Mouse (Mus musculus) heart, embryonic 11.5 days (tissue): ENCODE data around the gene Bcl2l13. TPM values are rescaled to one million over a fixed set of nuclear protein-coding genes. Genes with fewer than 3 reads are reported as not detected.

Source experiments
- ATAC-seq: fragments of 200-750 bp; cut with Nextera tagmentation; replicated peaks from 2 replicates; pipeline ENCODE4 v1.8.0; 2017; ENCODE audit warnings: moderate library complexity; ENCODE audit not compliant: insufficient number of reproducible peaks, low FRiP score, low TSS enrichment
- H3K27ac ChIP-seq: fragments of 300-500 bp; sonication (generic); 2 replicates; pipeline ENCODE4 v1.5.1; 2014; ENCODE audit warnings: mild to moderate bottlenecking, low read depth, low read length
- H3K27me3 ChIP-seq: fragments of 300-500 bp; sonication (generic); 2 replicates; pipeline ENCODE4 v1.6.1; 2014; ENCODE audit warnings: mild to moderate bottlenecking, low read length, mixed read lengths; ENCODE audit not compliant: control insufficient read depth, insufficient read depth
- H3K36me3 ChIP-seq: fragments of 300-500 bp; sonication (generic); 2 replicates; pipeline ENCODE4 v1.6.1; 2014; ENCODE audit warnings: mild to moderate bottlenecking, low read length, moderate library complexity, mixed read lengths; ENCODE audit not compliant: control insufficient read depth, insufficient read depth
- H3K4me1 ChIP-seq: fragments of 300-500 bp; sonication (generic); 2 replicates; pipeline ENCODE4 v1.6.1; 2014; ENCODE audit warnings: low read length; ENCODE audit not compliant: control insufficient read depth, insufficient read depth
- H3K4me2 ChIP-seq: fragments of 300-500 bp; sonication (generic); 2 replicates; pipeline ENCODE4 v1.6.1; 2014; ENCODE audit warnings: mild to moderate bottlenecking, moderate library complexity
- H3K4me3 ChIP-seq: fragments of 300-500 bp; sonication (generic); 2 replicates; pipeline ENCODE4 v1.5.1; 2014; ENCODE audit warnings: low read depth, low read length
- H3K9ac ChIP-seq: fragments of 300-500 bp; sonication (generic); 2 replicates; pipeline ENCODE4 v1.6.1; 2014; ENCODE audit warnings: mild to moderate bottlenecking, low read depth, low read length, moderate library complexity
- H3K9me3 ChIP-seq: fragments of 300-500 bp; sonication (generic); replicated peaks from 2 replicates; pipeline ENCODE4 v1.6.1; 2016; ENCODE audit warnings: low read length; ENCODE audit not compliant: control insufficient read depth
- WGBS: fragments of 180-500 bp; shearing (Covaris S2); extraction: QIAGEN DNeasy Blood & Tissue Kit; methylation state at CpG from one replicate; pipeline ENCODE4 v1.1.7; 2014; ENCODE audit not compliant: insufficient replicate concordance; 5-methylcytosine and 5-hydroxymethylcytosine counted together
- polyA plus RNA-seq: library from polyadenylated mRNA; unstranded; fragments of >200 nt; fragmentation: Nextera tagmentation; extraction: Ambion mirVana; gene quantifications from 2 replicates; pipeline ENCODE4 v1.2.1, GENCODE M21; 2014

Bcl2l13 gene
- polyA plus RNA-seq, 1 experiment from 2014 or later = 26.5 TPM

DNA sequence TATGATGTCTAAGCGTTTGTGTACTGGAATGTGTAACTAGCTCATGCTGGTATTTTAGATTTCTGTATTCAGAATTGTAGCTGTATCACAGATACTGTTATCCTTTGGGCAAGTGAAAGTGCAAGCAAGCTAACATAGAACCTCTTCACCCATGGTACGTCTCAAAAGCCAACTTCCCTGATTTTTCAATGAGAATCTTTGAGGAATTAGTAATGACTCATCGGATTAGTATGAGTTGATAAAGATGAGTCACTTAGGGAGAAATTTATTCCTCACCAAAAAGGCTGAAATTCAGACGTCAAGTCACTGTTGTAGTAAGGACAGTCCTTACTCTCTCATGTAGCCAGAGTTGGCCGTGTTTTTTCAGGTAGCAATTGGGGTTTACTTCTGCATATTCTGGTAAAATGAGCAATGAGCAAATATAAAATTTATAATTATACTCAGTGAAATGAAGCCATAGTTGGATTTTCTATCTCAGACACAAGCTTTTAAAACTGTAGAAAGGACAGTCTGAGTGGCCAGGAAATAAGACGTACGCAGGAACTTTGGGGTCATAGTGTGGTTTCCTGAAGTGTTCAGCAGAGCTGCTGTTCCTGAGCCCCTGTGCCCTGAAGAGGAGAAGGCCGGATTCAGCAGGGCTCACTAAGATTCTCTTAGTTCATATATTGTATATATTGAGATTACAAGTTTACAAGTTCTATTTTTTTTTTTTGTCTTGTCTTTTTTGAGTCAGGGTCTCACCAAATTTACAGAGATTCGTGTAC, 30.2 kb downstream of the Bcl2l13 start:
- Histone ChIP-seq H3K27ac (no peak overlapping the region), H3K4me3 (no peak overlapping the region), H3K4me2 (no peak overlapping the region), H3K9me3 (no peaks in the 10 kb centered on the region), H3K9ac (no peak overlapping the region), H3K36me3 (no peaks in the 10 kb centered on the region; the same call in none of the 2 replicates), H3K27me3 (no peaks in the 10 kb centered on the region), H3K4me1 (peaks cover 6% of the 10 kb centered on the region; the same call in 1 of the 2 replicates)
- ATAC-seq = no peak
- 72% methylated on average over 9 of the region's 9 CpGs for WGBS

DNA sequence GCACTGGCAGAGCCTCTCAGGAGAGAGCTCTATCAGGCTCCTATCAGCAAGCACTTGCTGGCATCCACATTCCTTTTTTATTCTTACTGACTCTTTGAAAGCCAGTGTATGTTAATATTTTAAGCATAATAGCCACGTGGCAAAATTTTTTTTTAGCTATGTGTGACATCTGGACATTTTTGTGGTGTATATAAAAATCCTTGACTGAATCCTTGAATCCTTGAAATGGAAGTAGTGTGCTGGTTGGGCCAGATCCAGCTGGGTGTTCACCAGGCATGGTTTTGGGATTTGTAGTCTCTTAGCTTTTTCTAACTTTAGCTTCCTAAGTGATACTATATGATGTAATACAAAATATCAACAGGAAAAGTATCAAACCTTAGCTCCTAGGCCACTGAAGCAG, 32.8 kb downstream of the Bcl2l13 start:
- ATAC-seq = no peak
- no peaks in the 10 kb centered on the region for H3K27me3 ChIP-seq
- WGBS = 64% methylated on average over 1 of the region's 1 CpGs

DNA sequence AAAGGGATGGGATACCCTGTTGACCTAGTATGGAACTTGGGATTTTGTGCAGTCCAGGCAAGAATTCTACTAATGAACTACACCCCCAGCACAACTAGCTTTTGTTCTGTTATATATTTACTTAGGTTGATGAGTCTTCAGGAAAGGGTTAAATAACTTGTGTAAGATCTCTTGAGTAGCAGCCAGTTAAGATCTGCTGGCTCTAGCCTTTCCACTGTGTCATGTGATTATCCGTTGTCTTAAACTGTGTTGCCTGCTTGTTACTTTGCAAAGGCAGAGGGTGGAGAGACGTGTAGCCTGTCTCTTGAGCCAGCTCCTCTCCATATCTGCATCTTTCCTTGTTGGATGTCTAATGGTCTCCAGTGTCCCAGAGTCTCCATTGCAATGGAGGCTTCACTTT, 35.3 kb downstream of the Bcl2l13 start:
- Histone ChIP-seq H3K9ac (no peak overlapping the region), H3K4me2 (no peak overlapping the region), H3K27me3 (no peaks in the 10 kb centered on the region), H3K36me3 (peaks cover 8% of the 10 kb centered on the region; the same call in 1 of the 2 replicates), H3K9me3 (no peaks in the 10 kb centered on the region), H3K4me1 (peaks cover 11% of the 10 kb centered on the region), H3K27ac (no peak overlapping the region), H3K4me3 (no peak overlapping the region)
- WGBS = 72% methylated on average over 2 of the region's 2 CpGs
- no peak for ATAC-seq

More for the DNA sequence above, 32.8 kb downstream of the Bcl2l13 start:
- Histone ChIP-seq H3K36me3 (peaks cover 5% of the 10 kb centered on the region), H3K27ac (no peak overlapping the region), H3K9me3 (no peaks in the 10 kb centered on the region), H3K9ac (no peak overlapping the region), H3K4me3 (no peak overlapping the region), H3K4me1 (peaks cover 5% of the 10 kb centered on the region), H3K4me2 (no peak overlapping the region)

DNA sequence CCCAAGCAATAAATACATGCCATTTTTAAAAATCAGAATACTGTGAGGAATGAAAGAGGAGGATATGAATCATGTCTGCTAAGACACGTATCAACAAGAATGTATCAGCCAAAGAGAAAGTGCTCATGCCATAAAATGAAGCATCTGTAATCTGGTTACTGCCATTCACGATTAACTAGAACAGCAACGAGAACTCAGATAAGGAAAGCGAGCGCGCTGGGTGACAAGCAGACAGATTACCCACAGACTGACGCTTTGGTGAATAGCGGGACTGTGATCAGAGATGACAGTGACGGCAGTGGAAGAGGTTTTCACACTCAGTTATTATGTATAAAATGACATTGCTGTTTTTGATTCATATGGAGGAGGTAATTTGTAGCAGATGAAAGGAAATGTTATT, 37.9 kb downstream of the Bcl2l13 start:
- Histone ChIP-seq H3K9me3 (no peaks in the 10 kb centered on the region), H3K4me1 (peaks cover 11% of the 10 kb centered on the region), H3K36me3 (peaks cover 8% of the 10 kb centered on the region; the same call in 1 of the 2 replicates), H3K9ac (no peak overlapping the region), H3K4me2 (peak overlapping the region; percentile 20; the same call in 1 of the 2 replicates), H3K27ac (0 out of 2 replicates have a peak overlapping the region, but pooled peaks have one; percentile 22), H3K27me3 (no peaks in the 10 kb centered on the region), H3K4me3 (no peak overlapping the region)
- WGBS = 25% methylated on average over 9 of the region's 9 CpGs
- no peak for ATAC-seq

DNA sequence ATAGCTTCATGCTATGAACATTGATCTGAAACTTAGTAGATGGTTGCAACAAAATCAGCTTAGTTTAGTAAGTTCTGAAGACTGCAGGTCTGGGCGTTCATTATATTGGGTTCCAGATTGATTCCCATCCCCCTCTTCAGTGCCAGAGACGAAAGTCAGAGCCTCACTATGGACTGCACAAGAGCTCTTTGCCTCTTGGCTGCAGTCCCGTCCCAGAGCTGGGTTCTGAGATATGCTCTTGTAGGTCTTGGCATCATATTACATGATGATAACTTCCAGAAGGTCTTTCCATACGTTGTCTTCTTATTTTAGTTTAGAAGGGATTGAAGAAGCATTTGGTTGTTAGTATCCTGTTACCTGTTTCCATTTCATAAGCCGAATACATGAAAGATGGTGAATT, 43.0 kb downstream of the Bcl2l13 start:
- no peak for ATAC-seq
- H3K27ac ChIP-seq = no peak overlapping the region
- H3K9ac ChIP-seq = no peak overlapping the region
- H3K4me1 ChIP-seq = peaks cover 4% of the 10 kb centered on the region; the same call in 1 of the 2 replicates
- H3K4me3 ChIP-seq = no peak overlapping the region
- H3K27me3 ChIP-seq = no peaks in the 10 kb centered on the region
- no peaks in the 10 kb centered on the region for H3K9me3 ChIP-seq
- no peak overlapping the region for H3K4me2 ChIP-seq
- WGBS = 53% methylated on average over 5 of the region's 5 CpGs
- H3K36me3 ChIP-seq = peaks cover 21% of the 10 kb centered on the region

DNA sequence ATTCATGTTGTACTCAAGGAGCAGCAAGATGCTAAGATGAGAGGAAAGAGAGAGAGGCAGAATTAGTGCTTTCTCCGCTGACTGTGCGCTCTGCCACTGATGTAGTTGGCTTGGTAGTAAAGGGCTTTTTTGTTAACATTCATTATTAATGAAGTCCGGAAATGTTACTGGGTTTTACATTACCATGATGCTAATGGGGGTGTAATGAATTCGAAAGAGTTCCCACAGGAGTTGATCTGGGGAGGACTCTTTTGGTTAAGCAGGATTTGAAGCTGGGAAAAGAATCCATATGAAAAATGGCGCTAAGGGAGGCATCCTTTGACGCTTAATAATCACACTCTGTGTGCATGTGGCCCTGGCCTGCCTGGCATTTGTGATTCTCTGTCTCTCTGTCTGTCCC, 48.4 kb downstream of the Bcl2l13 start:
- H3K4me1 ChIP-seq = no peaks in the 10 kb centered on the region
- H3K9ac ChIP-seq = no peak overlapping the region
- no peak overlapping the region for H3K4me2 ChIP-seq
- H3K9me3 ChIP-seq = no peaks in the 10 kb centered on the region
- H3K27me3 ChIP-seq = no peaks in the 10 kb centered on the region
- 94% methylated on average over 6 of the region's 6 CpGs for WGBS
- ATAC-seq = no peak
- H3K4me3 ChIP-seq = no peak overlapping the region
- no peak overlapping the region for H3K27ac ChIP-seq
- peaks cover 26% of the 10 kb centered on the region for H3K36me3 ChIP-seq

DNA sequence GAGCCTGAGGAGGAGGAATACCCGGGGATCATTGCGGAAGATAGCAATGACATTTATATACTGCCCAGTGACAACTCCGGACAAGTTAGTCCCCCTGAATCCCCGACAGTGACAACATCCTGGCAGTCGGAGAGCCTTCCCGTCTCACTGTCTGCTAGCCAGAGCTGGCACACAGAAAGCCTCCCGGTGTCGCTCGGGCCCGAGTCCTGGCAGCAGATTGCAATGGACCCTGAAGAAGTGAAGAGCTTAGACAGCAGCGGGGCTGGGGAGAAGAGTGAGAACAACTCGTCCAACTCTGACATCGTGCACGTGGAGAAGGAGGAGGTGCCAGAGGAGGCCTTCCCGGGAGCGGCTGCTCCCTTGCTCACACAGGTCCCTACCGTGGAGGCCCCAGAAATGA, 50.7 kb downstream of the Bcl2l13 start:
- Histone ChIP-seq H3K4me2 (no peak overlapping the region), H3K9me3 (no peaks in the 10 kb centered on the region), H3K4me3 (no peak overlapping the region), H3K4me1 (peaks cover 9% of the 10 kb centered on the region; the same call in 1 of the 2 replicates), H3K9ac (no peak overlapping the region), H3K27ac (no peak overlapping the region), H3K27me3 (no peaks in the 10 kb centered on the region), H3K36me3 (peaks cover 30% of the 10 kb centered on the region)
- no peak for ATAC-seq
- 87% methylated on average over 17 of the region's 17 CpGs for WGBS

DNA sequence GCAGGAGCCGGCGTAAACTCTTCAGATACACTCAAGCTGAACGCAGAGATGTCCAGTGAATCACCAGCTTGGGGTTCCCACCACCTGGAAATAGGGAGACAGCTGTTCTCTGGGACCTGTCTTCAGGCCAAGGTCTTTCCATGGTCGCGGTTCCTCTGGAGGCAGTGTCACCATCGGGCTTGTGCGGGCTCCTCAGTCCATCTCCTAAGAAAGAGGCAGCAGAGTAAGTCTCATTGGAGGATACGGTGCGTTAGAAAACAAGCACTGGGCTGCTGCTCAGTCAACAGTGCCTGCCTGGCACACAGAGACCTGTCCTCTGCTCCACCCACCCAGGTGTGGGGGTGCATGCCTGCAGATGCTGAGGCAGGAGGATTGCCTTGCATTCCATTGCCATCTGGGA, 58.1 kb downstream of the Bcl2l13 start:
- peaks cover 14% of the 10 kb centered on the region for H3K4me1 ChIP-seq
- H3K9ac ChIP-seq = no peak overlapping the region
- no peak overlapping the region for H3K4me3 ChIP-seq
- no peaks in the 10 kb centered on the region for H3K9me3 ChIP-seq
- H3K27me3 ChIP-seq = no peaks in the 10 kb centered on the region
- no peak overlapping the region for H3K4me2 ChIP-seq
- H3K36me3 ChIP-seq = 0 out of 2 replicates have a peak, but pooled peaks cover 6% of the 10 kb centered on the region
- 88% methylated on average over 9 of the region's 9 CpGs for WGBS
- H3K27ac ChIP-seq = no peak overlapping the region
- ATAC-seq = no peak

DNA sequence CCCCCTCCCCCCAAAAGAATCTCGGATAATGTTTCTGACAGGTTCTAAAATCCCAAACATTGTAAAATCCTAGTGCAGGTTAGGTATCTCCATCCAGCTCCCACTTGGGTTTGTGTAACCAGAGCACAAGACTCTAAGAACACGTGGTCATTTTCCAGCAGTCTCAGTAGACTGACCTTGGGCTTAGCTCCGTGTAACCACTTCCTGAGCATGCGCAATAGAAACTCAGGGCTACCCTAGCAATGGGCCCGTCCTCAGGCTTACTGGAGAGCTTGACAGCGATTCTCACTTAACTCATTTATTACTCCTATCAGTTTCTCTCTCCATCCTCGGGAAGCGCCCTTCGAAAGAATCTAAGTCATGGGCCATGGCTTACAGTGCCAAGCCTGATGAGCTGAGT, 58.5 kb downstream of the Bcl2l13 start:
- 90% methylated on average over 9 of the region's 9 CpGs for WGBS
- H3K27ac ChIP-seq = no peak overlapping the region
- H3K9ac ChIP-seq = no peak overlapping the region
- no peaks in the 10 kb centered on the region for H3K9me3 ChIP-seq
- 0 out of 2 replicates have a peak, but pooled peaks cover 6% of the 10 kb centered on the region for H3K36me3 ChIP-seq
- peaks cover 14% of the 10 kb centered on the region for H3K4me1 ChIP-seq
- no peak overlapping the region for H3K4me2 ChIP-seq
- ATAC-seq = no peak
- no peak overlapping the region for H3K4me3 ChIP-seq
- no peaks in the 10 kb centered on the region for H3K27me3 ChIP-seq
